Mouse (Mus musculus) bone marrow macrophage, adult 2 months (primary cell): ENCODE data around the gene Frmd4a.

ENCODE experiments used
- CTCF ChIP-seq: IDR thresholded peaks from 2 replicates; pipeline ENCODE4 v1.5.1; 2012; ENCODE audit warnings: low read depth, mild to moderate bottlenecking, low read length, moderate library complexity
- POLR2A ChIP-seq: IDR thresholded peaks from 2 replicates; pipeline ENCODE4 v1.6.1; 2012; ENCODE audit warnings: mild to moderate bottlenecking, low read depth, low read length, borderline replicate concordance

- no peak for TF ChIP-seq CTCF
- no peak for TF ChIP-seq POLR2A
Observed at GRCm38 (mm10) chr2:4131216-4131615, 113.7 kb downstream of the Frmd4a start.
